Mouse (Mus musculus) forebrain, embryonic 11.5 days (tissue): ENCODE results near the gene Tmem63a. TPM values are rescaled to one million over a fixed set of nuclear protein-coding genes. Genes with fewer than 3 reads are reported as not detected.

Experiments
- ATAC-seq: fragments of 200-750 bp; cut with Nextera tagmentation; replicated peaks from 2 replicates; pipeline ENCODE4 v1.8.0; 2017; ENCODE audit warnings: moderate TSS enrichment; ENCODE audit not compliant: low FRiP score
- DNase-seq: peaks from one replicate; pipeline ENCODE4 v3.0.0-alpha.2; 2017; ENCODE audit warnings: low spot score
- H3K27ac ChIP-seq: fragments of 300-500 bp; sonication (generic); 2 replicates; pipeline ENCODE4 v1.5.1; 2014; ENCODE audit warnings: low read depth, low read length
- H3K27me3 ChIP-seq: fragments of 300-500 bp; sonication (generic); 2 replicates; pipeline ENCODE4 v1.6.1; 2014; ENCODE audit warnings: mild to moderate bottlenecking, low read length, mixed read lengths; ENCODE audit not compliant: control insufficient read depth, insufficient read depth
- H3K36me3 ChIP-seq: fragments of 300-500 bp; sonication (generic); 2 replicates; pipeline ENCODE4 v1.6.1; 2014; ENCODE audit warnings: mild to moderate bottlenecking, low read length, moderate library complexity, mixed read lengths; ENCODE audit not compliant: control insufficient read depth, insufficient read depth
- H3K4me1 ChIP-seq: fragments of 300-500 bp; sonication (generic); replicated peaks from 2 replicates; pipeline ENCODE4 v1.6.1; 2014; ENCODE audit warnings: low read length, mixed read lengths; ENCODE audit not compliant: control insufficient read depth, insufficient read depth
- H3K4me2 ChIP-seq: fragments of 300-500 bp; sonication (generic); 2 replicates; pipeline ENCODE4 v1.6.1; 2014; ENCODE audit warnings: low read depth, mild to moderate bottlenecking, low read length, moderate library complexity, mixed read lengths; ENCODE audit not compliant: severe bottlenecking
- H3K4me3 ChIP-seq: fragments of 300-500 bp; sonication (generic); 2 replicates; pipeline ENCODE4 v1.5.1; 2014; ENCODE audit warnings: low read depth, low read length
- H3K9ac ChIP-seq: fragments of 300-500 bp; sonication (generic); 2 replicates; pipeline ENCODE4 v1.6.1; 2014; ENCODE audit warnings: low read length
- H3K9me3 ChIP-seq: fragments of 300-500 bp; sonication (generic); 2 replicates; pipeline ENCODE4 v1.6.1; 2016; ENCODE audit warnings: low read length, mixed read lengths; ENCODE audit not compliant: control insufficient read depth
- WGBS: fragments of 180-500 bp; shearing (Covaris S2); extraction: QIAGEN DNeasy Blood & Tissue Kit; methylation state at CpG from one replicate; pipeline ENCODE4 v1.1.7; 2014; 5-methylcytosine and 5-hydroxymethylcytosine counted together
- polyA plus RNA-seq: library from polyadenylated mRNA; unstranded; fragments of >200 nt; fragmentation: Nextera tagmentation; extraction: Ambion mirVana; gene quantifications from 2 replicates; pipeline ENCODE4 v1.2.1, GENCODE M21; 2014

Gene Tmem63a
- polyA plus RNA-seq, 1 experiment from 2014 or later: 2.7 TPM

DNA sequence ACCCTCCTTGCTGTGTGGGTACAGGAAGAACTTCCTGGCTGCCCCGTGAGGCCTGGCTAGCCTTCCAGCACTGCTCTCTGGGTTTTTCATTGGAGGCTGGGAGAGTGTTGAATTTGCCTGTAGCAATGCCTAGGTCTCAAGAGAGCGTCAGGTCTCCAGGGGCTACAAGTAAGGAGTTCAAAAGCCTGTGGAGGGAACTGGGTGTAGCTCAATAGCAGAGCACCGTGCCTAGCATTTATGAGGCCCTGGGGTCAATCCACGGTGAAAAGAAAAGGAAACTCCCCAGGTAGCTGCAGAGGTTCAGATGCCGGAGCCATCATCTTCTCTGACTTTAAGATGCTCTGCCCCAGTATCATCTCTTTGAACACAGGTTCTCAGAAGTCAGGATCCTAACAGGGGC lies 69.5 kb downstream of the Tmem63a start:
- H3K4me2 ChIP-seq: no peak overlapping the region
- H3K36me3 ChIP-seq: no peaks in the 10 kb centered on the region
- DNase-seq (no peak), ATAC-seq (no peak)
- H3K27ac ChIP-seq: no peak overlapping the region
- no peaks in the 10 kb centered on the region for H3K9me3 ChIP-seq
- WGBS: 68% methylated on average over 5 of the region's 5 CpGs
- H3K4me3 ChIP-seq: no peak overlapping the region
- H3K27me3 ChIP-seq: no peaks in the 10 kb centered on the region
- H3K4me1 ChIP-seq: no peaks in the 10 kb centered on the region
- H3K9ac ChIP-seq: no peak overlapping the region

DNA sequence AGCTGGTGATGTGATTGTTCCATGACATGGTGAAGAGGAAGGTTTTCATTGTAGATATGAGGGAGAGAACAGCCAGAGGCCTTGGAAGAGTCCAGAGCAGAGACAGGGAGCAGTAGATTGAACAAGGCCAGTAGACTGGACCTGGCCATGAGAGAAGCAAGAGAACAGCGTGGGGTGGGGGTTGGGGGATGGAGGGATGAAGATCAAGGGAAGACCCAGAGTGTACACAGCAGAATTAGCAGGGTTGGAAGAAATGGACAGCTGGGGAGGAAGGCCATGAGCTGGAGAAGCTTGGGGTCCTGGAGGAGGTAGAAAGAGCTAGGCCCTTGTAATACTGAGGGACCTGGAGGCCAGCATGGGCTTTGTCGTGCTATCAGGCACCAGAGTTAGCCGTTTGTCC lies 70.3 kb downstream of the Tmem63a start:
- Histone ChIP-seq H3K27me3 (no peaks in the 10 kb centered on the region), H3K4me1 (no peaks in the 10 kb centered on the region), H3K36me3 (no peaks in the 10 kb centered on the region), H3K4me2 (no peak overlapping the region), H3K4me3 (no peak overlapping the region), H3K9me3 (no peaks in the 10 kb centered on the region), H3K27ac (no peak overlapping the region), H3K9ac (no peak overlapping the region)
- ATAC-seq (no peak), DNase-seq (no peak)
- 87% methylated on average over 3 of the region's 3 CpGs for WGBS

DNA sequence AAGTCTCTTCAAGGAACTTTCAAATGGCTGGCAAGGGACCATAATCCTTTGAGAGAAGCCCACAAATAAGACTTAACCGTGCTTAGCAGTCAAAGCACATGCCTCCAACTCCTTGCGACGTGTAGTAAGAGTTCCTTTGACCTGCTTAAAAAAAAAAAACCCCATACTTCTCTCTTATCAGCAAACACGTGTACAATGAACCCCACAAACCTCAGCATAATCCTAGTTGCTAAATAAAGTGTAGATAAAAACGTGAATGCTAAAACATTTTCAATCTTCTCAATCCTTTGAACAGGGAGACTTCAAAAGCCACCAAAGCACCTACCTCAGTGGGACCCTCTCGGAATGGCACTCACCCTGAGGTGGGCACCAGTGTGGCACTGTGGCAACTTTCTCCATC lies 71.3 kb downstream of the Tmem63a start:
- Histone ChIP-seq H3K27ac (no peak overlapping the region), H3K4me2 (no peak overlapping the region), H3K27me3 (no peaks in the 10 kb centered on the region), H3K36me3 (no peaks in the 10 kb centered on the region), H3K9ac (no peak overlapping the region), H3K9me3 (no peaks in the 10 kb centered on the region), H3K4me1 (no peaks in the 10 kb centered on the region), H3K4me3 (no peak overlapping the region)
- ATAC-seq (no peak), DNase-seq (no peak)
- WGBS: 81% methylated on average over 6 of the region's 6 CpGs

DNA sequence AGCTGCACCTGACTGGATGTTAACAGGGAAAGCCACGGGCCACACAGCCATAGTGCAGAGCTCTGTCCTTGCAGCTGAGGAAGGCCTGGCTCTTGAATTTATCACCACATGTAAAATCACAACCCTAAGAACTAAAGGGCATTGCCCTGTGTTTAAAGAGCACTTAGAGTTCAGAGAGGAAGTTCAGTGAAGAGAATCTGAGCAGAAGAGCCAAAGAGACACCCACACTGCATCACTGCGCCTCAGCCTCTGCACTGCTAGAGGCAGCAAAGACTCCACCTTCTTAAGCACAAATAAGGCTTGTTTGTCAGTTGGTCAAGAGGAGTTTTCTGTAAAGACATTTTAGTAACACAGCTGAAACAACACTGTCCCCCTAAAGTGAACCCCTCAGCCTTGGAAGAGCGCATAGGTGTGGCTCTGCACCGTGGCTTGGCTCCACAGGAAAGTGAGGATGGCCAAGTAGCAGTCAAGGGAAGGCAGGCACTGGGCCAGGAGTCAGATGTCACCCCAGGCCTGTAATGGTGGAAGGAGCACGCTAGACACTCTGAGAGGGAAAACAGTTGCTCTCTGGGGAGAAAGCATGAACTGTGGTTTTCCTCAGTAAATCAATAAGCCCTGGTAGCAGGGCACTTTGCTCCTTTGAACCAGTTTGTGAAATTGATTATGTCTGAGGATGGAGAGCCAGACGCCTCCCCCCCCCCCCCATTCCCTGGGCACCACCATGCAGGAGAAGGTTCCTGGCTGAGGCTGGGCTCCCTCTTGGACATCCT lies 72.8 kb downstream of the Tmem63a start:
- no peak for ATAC-seq
- Histone ChIP-seq H3K9ac (no peak overlapping the region), H3K4me1 (no peaks in the 10 kb centered on the region), H3K36me3 (no peaks in the 10 kb centered on the region), H3K4me2 (no peak overlapping the region), H3K27ac (no peak overlapping the region), H3K4me3 (no peak overlapping the region), H3K27me3 (no peaks in the 10 kb centered on the region), H3K9me3 (no peaks in the 10 kb centered on the region)
- DNase-seq: no peak
- 75% methylated on average over 6 of the region's 6 CpGs for WGBS

DNA sequence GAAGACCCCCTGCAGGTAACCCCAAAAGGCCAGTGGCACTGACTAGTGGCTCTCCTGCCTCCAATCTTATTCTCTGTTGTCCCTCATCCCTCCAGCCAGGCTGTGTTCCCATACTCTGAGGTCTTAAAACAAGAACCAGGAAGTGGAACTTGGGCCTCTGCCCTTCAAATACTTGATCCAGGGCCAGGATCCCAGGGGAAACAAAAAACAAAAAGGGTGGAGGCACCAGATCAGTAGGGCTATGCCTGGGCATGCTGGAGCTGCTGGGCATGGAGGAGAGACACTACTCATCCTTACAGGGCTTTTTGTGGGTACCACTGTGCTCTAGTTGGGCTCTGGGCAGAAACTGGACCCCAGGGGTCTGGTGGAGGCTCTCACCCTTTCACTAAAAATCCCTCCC lies 73.4 kb downstream of the Tmem63a start:
- H3K9me3 ChIP-seq: no peaks in the 10 kb centered on the region
- ATAC-seq: no peak

DNA sequence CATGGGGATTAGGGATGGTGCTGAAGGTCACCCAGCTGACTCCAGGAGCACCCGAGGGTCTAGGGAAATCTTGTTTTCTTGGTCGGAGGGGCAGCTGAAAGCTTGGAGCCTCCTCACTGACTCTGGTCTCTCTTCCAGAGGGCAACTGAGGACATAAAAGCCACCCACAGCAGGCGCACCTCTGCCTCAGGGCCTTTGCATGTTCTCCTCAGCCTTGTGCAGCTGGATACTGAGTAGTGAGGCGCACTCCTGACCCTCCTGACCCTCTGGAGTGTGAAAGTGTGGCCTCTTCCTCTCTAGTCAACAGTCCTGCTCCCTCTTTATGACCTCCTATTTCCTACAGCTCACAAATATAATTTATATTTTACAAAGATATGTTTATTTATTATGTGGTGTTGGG lies 73.9 kb downstream of the Tmem63a start:
- Histone ChIP-seq H3K4me2 (no peak overlapping the region; the same call in 1 of the 2 replicates), H3K27ac (no peak overlapping the region), H3K9me3 (no peaks in the 10 kb centered on the region), H3K4me3 (no peak overlapping the region), H3K9ac (no peak overlapping the region), H3K4me1 (no peaks in the 10 kb centered on the region), H3K27me3 (no peaks in the 10 kb centered on the region), H3K36me3 (no peaks in the 10 kb centered on the region)
- WGBS: 72% methylated on average over 4 of the region's 4 CpGs
- ATAC-seq (0 out of 2 replicates have a peak, but pooled peaks have one; percentile 7), DNase-seq (no peak)

More for the DNA sequence above, 73.4 kb downstream of the Tmem63a start:
- Histone ChIP-seq H3K36me3 (no peaks in the 10 kb centered on the region), H3K4me3 (no peak overlapping the region), H3K27ac (no peak overlapping the region), H3K4me2 (no peak overlapping the region), H3K4me1 (no peaks in the 10 kb centered on the region), H3K9ac (no peak overlapping the region), H3K27me3 (no peaks in the 10 kb centered on the region)
- DNase-seq: no peak

DNA sequence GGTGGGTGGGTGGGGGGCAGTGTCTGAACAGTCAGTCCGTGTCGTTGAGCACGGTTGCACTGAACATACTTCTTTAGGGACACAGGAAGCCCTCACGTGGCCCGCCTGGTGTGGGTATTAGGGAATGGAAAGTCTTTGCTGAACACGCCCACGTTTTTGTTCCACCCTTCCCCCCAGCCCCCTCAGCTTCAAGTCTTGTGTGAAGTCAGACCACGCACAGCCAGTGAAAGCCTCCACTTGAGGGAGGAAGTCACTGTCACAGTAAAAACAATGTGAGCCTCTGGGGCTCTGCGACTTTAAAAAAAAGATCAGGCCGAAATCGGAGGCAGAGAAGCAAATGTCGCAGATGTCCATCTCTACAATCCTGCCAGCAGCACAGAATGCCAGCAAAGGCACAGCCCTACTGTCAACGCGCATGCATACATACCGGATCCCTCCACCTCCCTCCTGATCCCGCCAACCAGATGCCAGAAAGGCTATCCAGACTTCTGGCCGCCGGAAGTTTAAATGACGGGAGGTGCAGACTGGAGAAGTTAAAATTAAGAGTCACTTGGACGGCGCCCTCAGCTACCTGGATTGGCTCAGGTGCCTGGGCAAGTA lies 74.5 kb downstream of the Tmem63a start:
- DNase-seq (peak; percentile 64), ATAC-seq (peak; percentile 62; the same call in 1 of the 2 replicates)
- 7% methylated on average over 21 of the region's 21 CpGs for WGBS
- Histone ChIP-seq H3K27ac (no peak overlapping the region), H3K4me3 (peak overlapping the region; percentile 42), H3K9me3 (no peaks in the 10 kb centered on the region), H3K36me3 (no peaks in the 10 kb centered on the region), H3K4me2 (peak overlapping the region; percentile 89), H3K4me1 (no peaks in the 10 kb centered on the region), H3K9ac (peak overlapping the region; percentile 30), H3K27me3 (no peaks in the 10 kb centered on the region)

DNA sequence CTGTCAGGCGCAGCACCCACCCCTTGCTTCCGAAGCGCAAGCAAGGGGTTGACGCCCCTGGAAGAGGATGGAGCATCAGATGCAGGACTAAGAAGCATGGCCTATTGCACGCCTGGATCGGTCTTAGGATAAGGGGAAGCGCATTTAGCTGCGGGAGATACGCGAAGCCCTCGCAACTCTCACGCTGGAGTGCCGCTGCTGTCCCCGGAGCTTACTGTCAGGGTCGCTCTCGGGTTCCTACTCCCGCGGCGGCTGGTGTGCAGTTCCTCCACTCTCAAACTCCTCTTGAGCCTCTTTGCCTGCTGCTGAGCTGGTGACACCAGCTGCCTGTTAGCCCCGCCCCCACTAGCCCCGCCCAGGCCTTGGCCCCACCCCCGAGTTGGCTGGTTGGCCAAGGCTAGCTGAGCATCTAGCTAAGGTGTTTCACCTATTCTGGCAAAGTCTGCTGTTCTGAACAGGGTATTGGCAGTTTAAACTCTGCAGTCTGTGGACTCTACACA lies 75.1 kb downstream of the Tmem63a start:
- peak; percentile 84 for ATAC-seq
- no peaks in the 10 kb centered on the region for H3K36me3 ChIP-seq
- peak overlapping the region; percentile 42 for H3K4me3 ChIP-seq
- H3K27ac ChIP-seq: no peak overlapping the region
- H3K4me1 ChIP-seq: no peaks in the 10 kb centered on the region
- H3K9me3 ChIP-seq: no peaks in the 10 kb centered on the region
- peak; percentile 90 for DNase-seq
- WGBS: 0% methylated on average over 22 of the region's 22 CpGs
- peak overlapping the region; percentile 89 for H3K4me2 ChIP-seq
- H3K9ac ChIP-seq: peak overlapping the region; percentile 30
- no peaks in the 10 kb centered on the region for H3K27me3 ChIP-seq
